22 mouse cellular contexts compared by ENCODE assay signal in genomic region chr9:57452624-57453462, GRCm38 (mm10). TPM values are rescaled to one million over a fixed set of nuclear protein-coding genes. Genes with fewer than 3 reads are reported as not detected.
"Had no signal": no experiment of that assay in that cellular context is flagged by ENCODE, and none has a peak within 500 bp of the region (broad histone marks: within the 10 kb centered on the region; RNA-seq: fewer than 3 reads in every experiment).

No protein-coding gene starts in this region.

- H3K4me1 ChIP-seq: limb, embryonic 10.5 days; limb, embryonic 13.5 days; liver, embryonic 12.5 days; liver, embryonic 15.5 days; lung, embryonic 15.5 days; midbrain, embryonic 10.5 days; midbrain, embryonic 13.5 days; neural tube, embryonic 13.5 days; stomach, embryonic 15.5 days had no signal

- H3K27me3 ChIP-seq: limb, embryonic 13.5 days; liver, embryonic 12.5 days; liver, embryonic 15.5 days; lung, embryonic 15.5 days; midbrain, embryonic 13.5 days; neural tube, embryonic 13.5 days; stomach, embryonic 15.5 days had no signal

- H3K36me3 ChIP-seq: limb, embryonic 10.5 days; lung, embryonic 15.5 days; stomach, embryonic 15.5 days had no signal

- DNase-seq: kidney, adult 9 months; kidney, postnatal 14 days; kidney, postnatal 4 days; layer of hippocampus, adult 9-11 months; liver; lung, adult 18-20 months; lung, postnatal 10 days; lung, postnatal 36 days; thymus, postnatal 25 days had no signal

- ATAC-seq: liver, embryonic 12.5 days; midbrain, embryonic 13.5 days; midbrain, embryonic 16.5 days had no signal

- H3K27ac ChIP-seq: limb, embryonic 10.5 days; limb, embryonic 13.5 days; liver, embryonic 12.5 days; liver, embryonic 15.5 days; lung, embryonic 15.5 days; midbrain, embryonic 10.5 days; midbrain, embryonic 13.5 days; neural tube, embryonic 13.5 days; stomach, embryonic 15.5 days had no signal

- H3K4me3 ChIP-seq: limb, embryonic 10.5 days; limb, embryonic 13.5 days; liver, embryonic 12.5 days; liver, embryonic 15.5 days; lung, embryonic 15.5 days; megakaryocyte, embryonic 14.5 days; midbrain, embryonic 10.5 days; midbrain, embryonic 13.5 days; myocyte; neural tube, embryonic 13.5 days; stomach, embryonic 15.5 days had no signal

- H3K4me2 ChIP-seq: limb, embryonic 13.5 days; liver, embryonic 12.5 days; liver, embryonic 15.5 days; lung, embryonic 15.5 days; midbrain, embryonic 13.5 days; neural tube, embryonic 13.5 days; stomach, embryonic 15.5 days had no signal

- H3K9me3 ChIP-seq: limb, embryonic 10.5 days; limb, embryonic 13.5 days; liver, embryonic 12.5 days; liver, embryonic 15.5 days; lung, embryonic 15.5 days; midbrain, embryonic 10.5 days; midbrain, embryonic 13.5 days; neural tube, embryonic 13.5 days; stomach, embryonic 15.5 days had no signal

- H3K9ac ChIP-seq: limb, embryonic 13.5 days; liver, embryonic 12.5 days; liver, embryonic 15.5 days; lung, embryonic 15.5 days; midbrain, embryonic 13.5 days; neural tube, embryonic 13.5 days; stomach, embryonic 15.5 days had no signal

RNA-seq across cellular contexts. Expression of gene Scamp5, which starts 15.0 kb away (rescaled TPM):
- total RNA-seq: monocyte, adult 5-6 weeks had no signal

RNA-seq across cellular contexts. Expression of gene Rpp25, which starts 51.0 kb away (rescaled TPM):
- total RNA-seq: monocyte, adult 5-6 weeks had no signal
